Mouse (Mus musculus) liver, embryonic 11.5 days (tissue): Measurements from ENCODE around the gene Capn5. TPM values are rescaled to one million over a fixed set of nuclear protein-coding genes. Genes with fewer than 3 reads are reported as not detected.

Experiments
- ATAC-seq: fragments of 200-750 bp; cut with Nextera tagmentation; replicated peaks from 2 replicates; pipeline ENCODE4 v1.8.0; 2017; ENCODE audit warnings: moderate number of reproducible peaks, mild to moderate bottlenecking, moderate TSS enrichment, moderate library complexity; ENCODE audit not compliant: low FRiP score
- DNase-seq: peaks from one replicate; pipeline ENCODE4 v3.0.0-alpha.2; 2017; ENCODE audit warnings: low spot score
- H3K27ac ChIP-seq: fragments of 300-500 bp; sonication (generic); 2 replicates; pipeline ENCODE4 v1.5.1; 2014; ENCODE audit warnings: mild to moderate bottlenecking, low read depth, low read length, control low read depth
- H3K27me3 ChIP-seq: fragments of 300-500 bp; sonication (generic); replicated peaks from 2 replicates; pipeline ENCODE4 v1.6.1; 2014; ENCODE audit warnings: low read length, mixed read lengths; ENCODE audit not compliant: control insufficient read depth, insufficient read depth
- H3K36me3 ChIP-seq: fragments of 300-500 bp; sonication (generic); 2 replicates; pipeline ENCODE4 v1.6.1; 2014; ENCODE audit warnings: mild to moderate bottlenecking, low read length, moderate library complexity, mixed read lengths; ENCODE audit not compliant: control insufficient read depth, insufficient read depth
- H3K4me1 ChIP-seq: fragments of 300-500 bp; sonication (generic); replicated peaks from 2 replicates; pipeline ENCODE4 v1.6.1; 2014; ENCODE audit warnings: low read length, mixed read lengths; ENCODE audit not compliant: control insufficient read depth, insufficient read depth
- H3K4me2 ChIP-seq: fragments of 300-500 bp; sonication (generic); 2 replicates; pipeline ENCODE4 v1.6.1; 2014; ENCODE audit warnings: mild to moderate bottlenecking, control low read depth, moderate library complexity
- H3K4me3 ChIP-seq: fragments of 300-500 bp; sonication (generic); 2 replicates; pipeline ENCODE4 v1.5.1; 2014; ENCODE audit warnings: low read depth, low read length, control low read depth
- H3K9ac ChIP-seq: fragments of 300-500 bp; sonication (generic); 2 replicates; pipeline ENCODE4 v1.6.1; 2014; ENCODE audit warnings: low read depth, low read length, control low read depth
- H3K9me3 ChIP-seq: fragments of 300-500 bp; sonication (generic); 2 replicates; pipeline ENCODE4 v1.6.1; 2016; ENCODE audit warnings: low read length, inconsistent platforms, mixed read lengths; ENCODE audit not compliant: control insufficient read depth
- WGBS: fragments of 180-500 bp; shearing (Covaris S2); extraction: QIAGEN DNeasy Blood & Tissue Kit; methylation state at CpG from one replicate; pipeline ENCODE4 v1.1.7; 2014; 5-methylcytosine and 5-hydroxymethylcytosine counted together
- polyA plus RNA-seq: library from polyadenylated mRNA; unstranded; fragments of >200 nt; fragmentation: Nextera tagmentation; extraction: Ambion mirVana; gene quantifications from 2 replicates; pipeline ENCODE4 v1.2.1, GENCODE M21; 2014

Capn5 gene
- polyA plus RNA-seq, 1 experiment from 2014 or later: 20.0 TPM

DNA sequence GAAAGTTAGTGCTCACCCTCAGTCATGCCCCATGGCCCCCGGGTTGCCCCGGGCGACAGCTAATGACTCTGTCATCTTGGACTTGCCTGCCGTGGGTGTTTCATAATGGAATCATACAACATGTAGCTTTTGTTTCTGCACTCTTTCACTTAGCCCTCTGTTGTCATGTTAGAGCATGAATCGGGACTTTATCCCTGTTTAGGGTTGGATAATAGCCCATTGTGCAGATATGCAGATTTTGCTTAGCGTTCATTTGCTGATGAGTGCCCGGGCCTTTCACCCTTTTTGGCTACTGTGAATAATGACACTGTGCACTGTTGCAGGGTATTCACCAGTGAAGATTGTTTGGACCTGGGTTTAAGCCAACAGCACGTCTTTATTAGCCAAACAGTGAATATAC is 8.6 kb upstream of the Capn5 start:
- Histone ChIP-seq H3K4me3 (no peak overlapping the region), H3K27me3 (no peaks in the 10 kb centered on the region), H3K4me2 (no peak overlapping the region), H3K9me3 (no peaks in the 10 kb centered on the region), H3K4me1 (peaks cover 6% of the 10 kb centered on the region; the same call in 1 of the 2 replicates), H3K36me3 (no peaks in the 10 kb centered on the region), H3K27ac (no peak overlapping the region), H3K9ac (no peak overlapping the region)
- DNase-seq: no peak
- 84% methylated on average over 8 of the region's 8 CpGs for WGBS
- ATAC-seq: no peak

DNA sequence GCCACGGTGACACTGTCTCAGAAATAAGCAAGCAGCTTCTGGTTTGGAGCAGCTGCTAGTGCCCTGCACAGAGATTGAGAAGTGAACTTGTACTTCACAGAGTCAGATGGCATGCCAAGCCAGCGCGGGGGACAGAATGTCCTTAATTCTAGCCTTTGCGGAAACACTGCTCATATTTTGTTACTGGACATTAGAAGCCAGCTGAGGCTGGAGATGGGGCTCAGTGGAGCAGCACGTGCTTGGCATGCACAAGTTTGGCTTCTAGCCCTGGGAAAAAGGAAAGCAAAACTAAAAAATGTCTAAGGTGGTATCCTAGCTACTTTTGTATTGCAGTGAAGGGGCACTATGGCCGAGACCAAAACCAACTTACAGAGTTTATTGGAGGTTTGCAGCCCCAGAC is 7.3 kb upstream of the Capn5 start:
- no peak overlapping the region for H3K27ac ChIP-seq
- 85% methylated on average over 6 of the region's 6 CpGs for WGBS
- H3K27me3 ChIP-seq: no peaks in the 10 kb centered on the region
- peaks cover 6% of the 10 kb centered on the region; the same call in 1 of the 2 replicates for H3K4me1 ChIP-seq
- no peaks in the 10 kb centered on the region for H3K9me3 ChIP-seq
- no peak overlapping the region for H3K4me3 ChIP-seq
- ATAC-seq (no peak), DNase-seq (no peak)
- no peaks in the 10 kb centered on the region for H3K36me3 ChIP-seq
- no peak overlapping the region for H3K9ac ChIP-seq
- H3K4me2 ChIP-seq: no peak overlapping the region

DNA sequence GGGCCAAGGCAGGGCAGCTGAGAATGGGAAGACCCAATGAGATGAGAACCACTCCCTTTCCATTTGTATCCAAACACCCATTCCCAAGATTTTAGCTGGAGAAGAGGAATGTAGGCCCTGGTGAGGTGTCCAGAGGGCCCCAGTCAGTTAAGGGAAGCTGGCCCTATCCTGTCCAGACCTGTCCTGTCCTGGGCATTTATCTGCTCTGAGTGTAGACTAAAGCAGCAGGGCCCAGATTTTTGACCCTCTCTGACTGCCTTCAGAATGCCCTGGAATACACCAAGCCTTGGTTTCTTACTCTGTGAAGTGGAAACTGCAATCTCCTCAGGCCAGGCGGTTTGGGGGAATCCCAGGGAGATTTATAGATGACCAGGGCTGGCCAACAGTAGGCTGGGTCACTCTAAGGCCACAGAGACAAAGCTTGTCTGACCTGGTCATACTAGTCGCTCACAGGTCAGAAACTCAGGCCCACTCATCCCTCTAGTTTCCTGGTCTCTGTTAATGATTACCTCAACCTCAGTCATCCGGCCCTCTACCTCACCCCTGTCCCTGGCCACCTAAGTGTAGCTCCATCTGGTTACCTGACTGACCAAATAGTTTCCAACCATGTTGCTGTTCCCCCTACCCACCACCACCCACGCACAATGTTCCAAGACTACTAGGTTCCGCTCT is 622 bp upstream of the Capn5 start:
- H3K4me3 ChIP-seq: peak overlapping the region; percentile 82
- ATAC-seq (peak; percentile 8; the same call in 1 of the 2 replicates), DNase-seq (no peak)
- no peaks in the 10 kb centered on the region for H3K27me3 ChIP-seq
- WGBS: 74% methylated on average over 5 of the region's 5 CpGs
- H3K36me3 ChIP-seq: no peaks in the 10 kb centered on the region
- H3K9me3 ChIP-seq: no peaks in the 10 kb centered on the region
- H3K27ac ChIP-seq: peak overlapping the region; percentile 85
- peak overlapping the region; percentile 88 for H3K4me2 ChIP-seq
- peak overlapping the region; percentile 71 for H3K9ac ChIP-seq
- peaks cover 40% of the 10 kb centered on the region for H3K4me1 ChIP-seq

DNA sequence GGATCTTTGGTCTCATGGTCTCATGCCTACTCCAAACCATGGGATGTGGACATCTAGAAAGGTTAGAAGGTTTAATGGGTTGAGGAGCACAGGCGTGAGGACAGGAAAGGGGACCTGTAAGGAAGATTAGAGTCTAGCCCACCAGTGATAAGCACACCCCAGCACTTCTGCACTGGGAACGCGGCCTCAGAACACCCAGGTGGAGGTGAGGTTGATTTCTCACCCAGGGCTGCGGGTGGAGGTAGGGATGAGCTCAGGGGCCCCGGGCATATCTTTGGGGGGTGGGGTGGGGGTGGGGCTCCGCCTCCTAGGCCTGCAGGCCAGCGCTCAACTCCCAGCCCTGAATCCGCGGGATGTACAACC is 527 bp downstream of the Capn5 start:
- Histone ChIP-seq H3K27me3 (no peaks in the 10 kb centered on the region), H3K36me3 (no peaks in the 10 kb centered on the region), H3K9ac (peak overlapping the region; percentile 76), H3K27ac (peak overlapping the region; percentile 85), H3K4me2 (peak overlapping the region; percentile 88), H3K4me3 (peak overlapping the region; percentile 82), H3K9me3 (no peaks in the 10 kb centered on the region), H3K4me1 (peaks cover 51% of the 10 kb centered on the region)
- DNase-seq (no peak), ATAC-seq (no peak)
- under 1% methylated on average over 9 of the region's 9 CpGs for WGBS

DNA sequence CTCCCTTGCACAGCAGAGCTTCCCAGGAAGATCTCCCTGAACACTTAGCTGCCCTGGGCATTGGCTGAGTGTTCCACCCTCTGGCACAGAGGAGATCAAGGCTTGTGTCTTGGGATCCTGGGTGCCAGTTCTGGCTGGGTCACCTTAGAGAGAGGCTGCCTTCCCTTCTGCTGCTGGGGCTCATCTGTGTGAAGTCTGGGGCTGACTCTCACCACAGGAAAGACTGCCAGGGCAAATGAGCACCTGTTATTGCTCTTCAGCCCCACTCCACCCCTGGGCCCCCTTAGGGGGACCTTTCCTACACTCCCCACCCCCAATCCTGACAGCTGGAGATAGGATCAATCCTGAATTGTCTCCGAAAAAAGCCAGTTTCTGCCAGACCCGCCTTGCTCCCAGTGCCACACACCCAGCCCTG is 996 bp downstream of the Capn5 start:
- Histone ChIP-seq H3K4me1 (peaks cover 56% of the 10 kb centered on the region), H3K27ac (peak overlapping the region; percentile 85)
- DNase-seq: no peak

DNA sequence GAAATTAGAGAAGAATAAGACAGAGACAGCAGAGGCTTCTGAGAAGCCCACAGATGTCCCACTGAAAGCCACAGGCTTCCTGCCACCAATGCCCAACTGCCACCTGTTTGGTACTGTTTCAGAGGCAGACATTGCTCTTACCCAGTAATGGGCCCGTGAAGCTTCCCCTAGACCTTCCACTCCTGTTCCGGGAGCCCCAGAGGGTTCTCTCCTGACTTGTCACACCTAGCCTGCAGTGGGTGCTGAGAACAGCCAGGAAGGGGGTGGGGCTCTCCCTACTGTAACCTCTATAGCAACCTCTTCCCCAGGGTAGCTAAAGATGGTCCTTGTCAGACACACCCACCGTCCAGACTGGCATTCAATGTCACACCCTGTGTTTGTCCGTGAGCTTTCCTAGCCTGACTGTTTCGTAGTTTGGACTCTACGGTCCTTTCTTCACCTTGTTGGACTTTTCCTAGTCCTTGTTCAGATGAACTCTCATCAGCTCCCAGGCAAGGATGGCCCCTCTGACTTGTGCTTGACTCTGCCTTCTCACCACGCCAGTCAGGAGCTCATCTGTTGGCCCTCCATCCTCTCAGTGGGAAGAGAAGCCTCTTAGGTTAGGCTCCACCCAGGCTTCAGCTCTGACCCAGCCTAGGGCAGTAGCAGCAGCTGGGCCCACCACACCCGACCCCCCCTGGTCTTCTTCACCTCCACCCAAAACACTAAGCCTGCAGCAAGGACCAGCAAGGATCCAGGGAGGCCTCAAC is 1.6 kb downstream of the Capn5 start:
- WGBS: 58% methylated on average over 8 of the region's 8 CpGs
- Histone ChIP-seq H3K9ac (peak overlapping the region; percentile 76), H3K27ac (peak overlapping the region; percentile 85), H3K4me3 (peak overlapping the region; percentile 82), H3K27me3 (no peaks in the 10 kb centered on the region), H3K4me1 (peaks cover 62% of the 10 kb centered on the region), H3K36me3 (no peaks in the 10 kb centered on the region), H3K9me3 (no peaks in the 10 kb centered on the region), H3K4me2 (peak overlapping the region; percentile 88)
- ATAC-seq: peak; percentile 25; the same call in 1 of the 2 replicates
- DNase-seq: no peak

More for the DNA sequence above, 996 bp downstream of the Capn5 start:
- 31% methylated on average over 2 of the region's 2 CpGs for WGBS
- Histone ChIP-seq H3K4me3 (peak overlapping the region; percentile 82), H3K9me3 (no peaks in the 10 kb centered on the region), H3K4me2 (peak overlapping the region; percentile 88), H3K9ac (peak overlapping the region; percentile 76), H3K36me3 (no peaks in the 10 kb centered on the region), H3K27me3 (no peaks in the 10 kb centered on the region)
- no peak for ATAC-seq

DNA sequence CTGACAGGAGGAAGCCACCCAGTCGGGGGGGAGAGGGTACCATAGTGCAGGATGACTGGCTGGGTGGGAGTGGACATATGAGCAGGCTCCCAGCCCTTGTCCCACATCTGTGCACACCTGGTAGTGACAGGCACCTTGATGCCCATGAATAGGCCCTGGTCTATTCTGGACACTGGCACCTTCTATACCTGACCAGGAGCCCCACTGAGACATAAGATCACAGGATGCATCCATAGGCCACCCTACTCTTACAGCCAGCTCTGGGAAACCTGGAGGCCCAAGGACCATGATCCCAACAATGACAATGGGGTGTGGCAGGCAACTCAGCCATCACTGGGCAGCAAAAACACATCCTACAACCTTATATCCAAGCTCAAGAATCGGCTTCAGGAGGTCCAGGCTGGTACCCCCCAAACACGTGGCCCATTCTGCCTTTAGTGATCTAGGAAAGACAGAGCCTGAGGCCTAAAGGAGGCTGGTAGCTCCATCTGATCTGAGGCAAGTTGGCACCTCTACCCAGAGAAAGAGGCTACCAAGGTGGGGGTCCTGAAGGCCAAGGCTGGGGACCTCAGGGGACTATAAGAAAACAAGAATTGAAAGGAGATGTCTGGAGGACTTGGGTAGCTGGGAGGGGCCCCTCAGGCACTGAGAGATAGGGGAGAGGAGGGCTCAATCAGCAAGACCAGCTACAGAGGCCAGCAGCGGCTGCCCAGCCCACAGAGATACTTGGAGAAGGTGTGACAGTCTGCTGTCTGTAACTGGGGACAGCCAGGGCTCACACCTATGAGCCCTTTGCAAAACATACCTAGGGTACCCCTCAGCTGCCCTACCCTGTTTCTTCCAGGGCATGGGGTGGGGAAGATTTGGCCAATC is 3.0 kb downstream of the Capn5 start:
- Histone ChIP-seq H3K4me2 (peak overlapping the region; percentile 88), H3K4me3 (peak overlapping the region; percentile 41), H3K27me3 (no peaks in the 10 kb centered on the region), H3K4me1 (peaks cover 75% of the 10 kb centered on the region), H3K27ac (peak overlapping the region; percentile 85), H3K36me3 (no peaks in the 10 kb centered on the region), H3K9me3 (no peaks in the 10 kb centered on the region), H3K9ac (peak overlapping the region; percentile 76)
- ATAC-seq (peak; percentile 73), DNase-seq (no peak)
- WGBS: 57% methylated on average over 4 of the region's 4 CpGs

DNA sequence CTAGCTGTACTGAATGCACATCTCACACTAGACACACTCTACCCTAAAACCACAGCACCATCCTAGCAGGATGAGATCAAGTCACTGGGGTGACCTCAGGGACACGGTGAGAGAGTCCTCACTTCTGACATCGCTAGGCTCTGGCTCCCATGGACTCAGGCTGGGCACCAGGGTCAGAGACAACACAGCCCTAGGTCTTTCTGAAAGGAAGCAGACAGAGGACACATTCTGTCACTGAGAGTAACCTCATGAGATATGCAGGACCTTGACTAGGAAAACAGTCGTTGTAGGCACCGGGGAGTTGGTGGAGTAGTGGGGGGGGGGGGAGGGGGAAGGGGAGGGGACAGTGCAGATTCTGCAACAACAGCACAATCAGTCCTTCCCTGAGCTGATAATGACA is 4.7 kb downstream of the Capn5 start:
- WGBS: 22% methylated on average over 4 of the region's 4 CpGs
- ATAC-seq: no peak
- H3K9me3 ChIP-seq: no peaks in the 10 kb centered on the region
- DNase-seq: no peak
- peaks cover 80% of the 10 kb centered on the region for H3K4me1 ChIP-seq
- H3K4me2 ChIP-seq: peak overlapping the region; percentile 43
- no peaks in the 10 kb centered on the region for H3K27me3 ChIP-seq
- H3K4me3 ChIP-seq: no peak overlapping the region
- H3K9ac ChIP-seq: peak overlapping the region; percentile 49
- H3K36me3 ChIP-seq: no peaks in the 10 kb centered on the region; the same call in 1 of the 2 replicates
- peak overlapping the region; percentile 63; the same call in 1 of the 2 replicates for H3K27ac ChIP-seq
